Mouse (Mus musculus) neural tube, embryonic 15.5 days (tissue): ENCODE results near the gene Adgb. TPM values are rescaled to one million over a fixed set of nuclear protein-coding genes. Genes with fewer than 3 reads are reported as not detected.

Source experiments
- ATAC-seq: fragments of 200-750 bp; cut with Nextera tagmentation; 2 replicates; pipeline ENCODE4 v1.8.0; 2017; ENCODE audit warnings: mild to moderate bottlenecking, moderate TSS enrichment, moderate library complexity; ENCODE audit not compliant: low FRiP score
- H3K27ac ChIP-seq: fragments of 300-500 bp; sonication (generic); replicated peaks from 2 replicates; pipeline ENCODE4 v1.5.1; 2015; ENCODE audit warnings: mild to moderate bottlenecking, inconsistent platforms
- H3K27me3 ChIP-seq: fragments of 300-500 bp; sonication (generic); replicated peaks from 2 replicates; pipeline ENCODE4 v1.6.1; 2015; ENCODE audit warnings: inconsistent platforms
- H3K36me3 ChIP-seq: fragments of 300-500 bp; sonication (generic); 2 replicates; pipeline ENCODE4 v1.6.1; 2015; ENCODE audit warnings: inconsistent platforms
- H3K4me1 ChIP-seq: fragments of 300-500 bp; sonication (generic); 2 replicates; pipeline ENCODE4 v1.6.1; 2015; ENCODE audit warnings: inconsistent platforms
- H3K4me2 ChIP-seq: fragments of 300-500 bp; sonication (generic); 2 replicates; pipeline ENCODE4 v1.6.1; 2015; ENCODE audit warnings: inconsistent platforms, mild to moderate bottlenecking, moderate library complexity
- H3K4me3 ChIP-seq: fragments of 300-500 bp; sonication (generic); replicated peaks from 2 replicates; pipeline ENCODE4 v1.5.1; 2015; ENCODE audit warnings: mild to moderate bottlenecking, inconsistent platforms
- H3K9ac ChIP-seq: fragments of 300-500 bp; sonication (generic); replicated peaks from 2 replicates; pipeline ENCODE4 v1.6.1; 2015; ENCODE audit warnings: mild to moderate bottlenecking, inconsistent platforms
- H3K9me3 ChIP-seq: fragments of 300-500 bp; sonication (generic); replicated peaks from 2 replicates; pipeline ENCODE4 v1.6.1; 2016; ENCODE audit warnings: inconsistent platforms
- WGBS: fragments of 180-500 bp; shearing (Covaris S2); methylation state at CpG from one replicate; pipeline ENCODE4 v1.1.7; 2015; ENCODE audit warnings: mixed read lengths; 5-methylcytosine and 5-hydroxymethylcytosine counted together
- polyA plus RNA-seq: library from polyadenylated mRNA; unstranded; fragments of >200 nt; fragmentation: Nextera tagmentation; extraction: Ambion mirVana; gene quantifications from 2 replicates; pipeline ENCODE4 v1.2.1, GENCODE M21; 2015

Gene Adgb
- polyA plus RNA-seq, 1 experiment from 2014 or later = 0.20 TPM

DNA sequence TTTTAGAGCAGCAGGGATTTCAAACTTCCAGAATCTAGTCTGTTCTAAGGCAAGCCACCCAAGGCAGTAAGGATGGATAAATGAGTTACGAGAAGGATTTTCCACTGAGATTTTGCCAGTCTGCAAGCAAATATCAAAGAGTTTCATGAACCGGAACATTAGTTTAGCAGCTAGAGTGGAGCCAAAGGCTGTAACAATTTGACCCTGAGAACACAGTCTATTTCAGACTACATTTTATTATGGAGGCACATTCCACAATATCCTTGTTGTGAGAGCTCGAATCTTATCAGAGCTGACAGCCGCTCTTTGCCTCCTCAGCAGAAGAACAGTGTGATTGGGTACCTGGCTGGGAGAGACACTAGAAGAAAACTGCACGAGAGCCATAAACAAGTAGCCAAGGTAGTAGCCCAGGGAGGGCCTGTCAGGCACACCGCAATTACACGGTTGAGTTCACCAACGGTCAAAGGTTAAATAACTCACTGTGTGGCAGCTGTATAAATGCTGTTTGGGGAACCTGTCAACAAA, 171.1 kb downstream of the Adgb start:
- 19% methylated on average over 8 of the region's 8 CpGs for WGBS

DNA sequence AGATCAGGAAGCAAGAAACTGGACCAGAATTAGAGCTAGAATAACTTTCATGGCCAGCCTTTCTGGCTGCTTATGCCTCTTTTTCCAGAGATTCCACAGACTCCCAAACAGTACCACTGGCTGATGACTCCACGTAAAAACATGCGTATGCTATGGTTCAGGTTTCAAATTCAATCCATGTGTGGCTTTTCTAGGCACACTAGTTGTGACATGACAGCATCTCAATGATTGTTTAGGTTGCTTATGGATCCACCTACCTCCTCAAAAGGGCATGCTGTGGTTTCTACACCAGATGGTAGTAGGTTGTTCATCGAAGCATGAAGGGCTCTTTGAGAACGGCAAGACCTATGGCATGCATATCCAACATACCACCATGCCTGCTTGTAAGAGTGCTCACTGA, 172.1 kb downstream of the Adgb start:
- no peak overlapping the region for H3K9ac ChIP-seq
- H3K4me2 ChIP-seq = no peak overlapping the region
- WGBS = 85% methylated on average over 4 of the region's 4 CpGs
- H3K36me3 ChIP-seq = no peaks in the 10 kb centered on the region
- no peak overlapping the region for H3K27ac ChIP-seq
- H3K27me3 ChIP-seq = no peaks in the 10 kb centered on the region
- no peak for ATAC-seq
- no peak overlapping the region for H3K4me3 ChIP-seq
- H3K9me3 ChIP-seq = no peaks in the 10 kb centered on the region
- H3K4me1 ChIP-seq = no peaks in the 10 kb centered on the region

More for the DNA sequence above, 171.1 kb downstream of the Adgb start:
- no peak overlapping the region for H3K4me3 ChIP-seq
- no peak overlapping the region for H3K27ac ChIP-seq
- no peak for ATAC-seq
- H3K9me3 ChIP-seq = no peaks in the 10 kb centered on the region
- H3K9ac ChIP-seq = no peak overlapping the region
- H3K27me3 ChIP-seq = no peaks in the 10 kb centered on the region
- no peak overlapping the region for H3K4me2 ChIP-seq
- no peaks in the 10 kb centered on the region for H3K4me1 ChIP-seq
- H3K36me3 ChIP-seq = no peaks in the 10 kb centered on the region

DNA sequence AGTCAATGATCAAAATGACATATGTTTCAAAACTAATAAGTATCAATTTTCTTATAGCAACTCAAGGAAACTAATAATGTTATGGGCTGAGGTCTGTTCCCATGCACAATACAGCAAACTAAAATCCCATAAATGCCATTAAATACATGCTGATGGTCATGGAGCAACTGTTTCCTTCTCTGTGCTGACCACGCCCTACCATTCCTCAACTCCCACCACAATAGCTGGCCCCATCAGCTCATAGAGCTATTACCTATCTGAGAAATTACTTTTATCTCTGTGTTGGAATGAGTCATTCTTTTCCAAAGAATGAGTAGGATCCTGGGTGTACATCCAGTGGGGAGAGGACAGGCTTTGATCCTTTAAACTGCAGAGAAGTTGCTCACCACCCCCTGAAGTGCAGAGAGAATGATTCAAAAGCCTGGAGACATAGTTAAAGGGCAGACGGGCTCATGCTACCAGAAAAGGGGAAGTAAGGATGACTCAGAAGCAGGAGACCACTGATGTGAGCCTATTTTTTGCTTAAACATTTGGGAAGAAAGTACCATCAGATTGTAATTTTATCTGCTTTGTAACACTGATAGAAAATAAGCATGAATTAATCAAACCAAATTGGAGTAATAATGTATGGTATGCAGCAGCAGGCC, 184.8 kb downstream of the Adgb start:
- no peak for ATAC-seq
- Histone ChIP-seq H3K9ac (no peak overlapping the region), H3K36me3 (no peaks in the 10 kb centered on the region), H3K9me3 (no peaks in the 10 kb centered on the region), H3K4me2 (no peak overlapping the region), H3K27me3 (no peaks in the 10 kb centered on the region), H3K4me3 (no peak overlapping the region), H3K27ac (no peak overlapping the region), H3K4me1 (no peaks in the 10 kb centered on the region)
- 58% methylated on average over 2 of the region's 2 CpGs for WGBS

Other genes with a start within 250 kb of the Adgb start
- gene Rab32, start 85.9 kb upstream of the Adgb start, polyA plus RNA-seq = 4.5 and 8.3 TPM in 2 replicates
- not detected in 2 replicates for gene Gm10944, start 209.0 kb upstream of the Adgb start, polyA plus RNA-seq